Mouse (Mus musculus) kidney, adult 2 months (tissue): Measurements from ENCODE around the gene Ncln. TPM values are rescaled to one million over a fixed set of nuclear protein-coding genes. Genes with fewer than 3 reads are reported as not detected.

Experiments used
- DNase-seq: peaks from one replicate; pipeline ENCODE4 v3.0.0; 2021
- H3K27ac ChIP-seq: fragments of 200-500 bp; 2 replicates; pipeline ENCODE4 v1.5.1; 2012; ENCODE audit warnings: low read depth, low read length, control low read depth, inconsistent platforms; ENCODE audit not compliant: insufficient read depth
- H3K27me3 ChIP-seq: fragments of 200-500 bp; replicated peaks from 2 replicates; pipeline ENCODE4 v1.6.1; 2012; ENCODE audit warnings: mild to moderate bottlenecking, moderate library complexity, low read length, inconsistent platforms; ENCODE audit not compliant: control insufficient read depth, insufficient read depth
- H3K36me3 ChIP-seq: fragments of 200-500 bp; 2 replicates; pipeline ENCODE4 v1.6.1; 2012; ENCODE audit warnings: mild to moderate bottlenecking, moderate library complexity, low read length, inconsistent platforms; ENCODE audit not compliant: control insufficient read depth, insufficient read depth
- H3K4me1 ChIP-seq: fragments of 200-500 bp; 2 replicates; pipeline ENCODE4 v1.6.1; 2011; ENCODE audit warnings: low read length; ENCODE audit not compliant: control insufficient read depth, insufficient read depth
- H3K4me3 ChIP-seq: fragments of 200-500 bp; 2 replicates; pipeline ENCODE4 v1.5.1; 2011; ENCODE audit warnings: mild to moderate bottlenecking, low read depth, low read length, control low read depth; ENCODE audit not compliant: insufficient read depth
- CTCF ChIP-seq: fragments of 200-500 bp; conservative IDR thresholded peaks from 2 replicates; pipeline ENCODE4 v1.5.1; 2011; ENCODE audit warnings: low read depth, mild to moderate bottlenecking, control low read depth, low read length, moderate library complexity, mixed read lengths; ENCODE audit not compliant: insufficient read depth, insufficient read length
- POLR2A ChIP-seq: fragments of 200-500 bp; IDR thresholded peaks from one replicate; pipeline ENCODE4 v1.6.1; 2011; ENCODE audit warnings: low read depth, low read length, control low read depth
- WGBS: fragments of 180-500 bp; shearing (Covaris S2); methylation state at CpG from one replicate; pipeline ENCODE4 v1.1.7; 2018; 5-methylcytosine and 5-hydroxymethylcytosine counted together
- polyA plus RNA-seq: library from polyadenylated mRNA; depleted of rRNA; stranded (reverse); fragments of >200 nt; gene quantifications from 2 replicates; pipeline ENCODE4 v1.2.3, GENCODE M21; 2012

Gene Ncln
- polyA plus RNA-seq, 1 experiment: 148 TPM

GRCm38 (mm10) chr10:81460951-81461350 lies 35.2 kb downstream of the Ncln start:
- H3K27ac ChIP-seq: no peak overlapping the region
- no peaks in the 10 kb centered on the region for H3K27me3 ChIP-seq
- no peaks in the 10 kb centered on the region for H3K4me1 ChIP-seq
- 44% methylated on average over 11 of the region's 11 CpGs for WGBS
- no peak for DNase-seq
- H3K4me3 ChIP-seq: no peak overlapping the region
- no peaks in the 10 kb centered on the region for H3K36me3 ChIP-seq
- no peak for TF ChIP-seq CTCF
- no peak for TF ChIP-seq POLR2A

- 31% methylated on average over 20 of the region's 20 CpGs for WGBS
- DNase-seq: no peak
- H3K4me3 ChIP-seq: no peak overlapping the region
- H3K27ac ChIP-seq: no peak overlapping the region
- TF ChIP-seq CTCF (no peak), POLR2A (no peak)
- H3K36me3 ChIP-seq: no peaks in the 10 kb centered on the region
- H3K27me3 ChIP-seq: no peaks in the 10 kb centered on the region
- H3K4me1 ChIP-seq: no peaks in the 10 kb centered on the region
Observed at GRCm38 (mm10) chr10:81460471-81460870, 35.7 kb downstream of the Ncln start.

GRCm38 (mm10) chr10:81459399-81459798 lies 36.8 kb downstream of the Ncln start:
- Histone ChIP-seq H3K4me1 (no peaks in the 10 kb centered on the region), H3K27ac (no peak overlapping the region), H3K27me3 (no peaks in the 10 kb centered on the region), H3K4me3 (no peak overlapping the region), H3K36me3 (no peaks in the 10 kb centered on the region)
- WGBS: 68% methylated on average over 21 of the region's 21 CpGs
- TF ChIP-seq CTCF: no peak
- no peak for TF ChIP-seq POLR2A
- no peak for DNase-seq

- H3K4me1 ChIP-seq: no peaks in the 10 kb centered on the region
- H3K27me3 ChIP-seq: no peaks in the 10 kb centered on the region
- H3K36me3 ChIP-seq: no peaks in the 10 kb centered on the region
- WGBS: 82% methylated on average over 6 of the region's 6 CpGs
- no peak overlapping the region for H3K27ac ChIP-seq
- TF ChIP-seq CTCF (no peak), POLR2A (no peak)
- H3K4me3 ChIP-seq: no peak overlapping the region
- DNase-seq: no peak
Observed at GRCm38 (mm10) chr10:81458267-81458666, 37.9 kb downstream of the Ncln start.

GRCm38 (mm10) chr10:81457624-81458023 lies 38.6 kb downstream of the Ncln start:
- Histone ChIP-seq H3K27ac (no peak overlapping the region), H3K36me3 (no peaks in the 10 kb centered on the region), H3K27me3 (no peaks in the 10 kb centered on the region), H3K4me3 (no peak overlapping the region), H3K4me1 (no peaks in the 10 kb centered on the region)
- TF ChIP-seq POLR2A (no peak), CTCF (no peak)
- 88% methylated on average over 8 of the region's 8 CpGs for WGBS
- no peak for DNase-seq

GRCm38 (mm10) chr10:81456983-81457563 lies 39.1 kb downstream of the Ncln start:
- no peak for DNase-seq
- 43% methylated on average over 12 of the region's 12 CpGs for WGBS
- Histone ChIP-seq H3K27me3 (no peaks in the 10 kb centered on the region), H3K27ac (no peak overlapping the region), H3K36me3 (no peaks in the 10 kb centered on the region), H3K4me1 (no peaks in the 10 kb centered on the region), H3K4me3 (no peak overlapping the region)
- TF ChIP-seq POLR2A (no peak), CTCF (no peak)

- Histone ChIP-seq H3K27me3 (no peaks in the 10 kb centered on the region), H3K4me1 (no peaks in the 10 kb centered on the region), H3K36me3 (no peaks in the 10 kb centered on the region), H3K27ac (no peak within 1 kb of the TSS), H3K4me3 (no peak within 1 kb of the TSS)
- no peak for DNase-seq
- WGBS: 58% methylated on average over 28 of the region's 28 CpGs
- TF ChIP-seq POLR2A (no peak), CTCF (no peak)
Observed at GRCm38 (mm10) chr10:81455181-81455895, 40.9 kb downstream of the Ncln start, which contains the start of gene Nfic. Nfic (minus strand) TSS chr10:81455635.

GRCm38 (mm10) chr10:81454106-81454505 lies 42.1 kb downstream of the Ncln start:
- no peak for DNase-seq
- H3K36me3 ChIP-seq: no peaks in the 10 kb centered on the region
- no peak for TF ChIP-seq CTCF
- no peak for TF ChIP-seq POLR2A
- no peaks in the 10 kb centered on the region for H3K4me1 ChIP-seq
- H3K27me3 ChIP-seq: no peaks in the 10 kb centered on the region
- H3K27ac ChIP-seq: no peak overlapping the region
- 81% methylated on average over 2 of the region's 2 CpGs for WGBS
- H3K4me3 ChIP-seq: no peak overlapping the region
